Mouse (Mus musculus) right cerebral cortex, postnatal 36 days (tissue): ENCODE results near the gene Gm5089.

Experiments
- DNase-seq, 2 experiments: peaks; one replicate each; pipeline ENCODE4 v3.0.0; 2022; ENCODE audit warnings: low spot score in 2 of 2, mixed read lengths in 1 of 2

The Gm5089 gene

GRCm38 (mm10) chr14:122477971-122478573, 27.2 kb upstream of the Gm5089 start:
- no peak for DNase-seq

GRCm38 (mm10) chr14:122477261-122477671, 26.4 kb upstream of the Gm5089 start:
- DNase-seq, result no peak

GRCm38 (mm10) chr14:122476822-122477215, 25.9 kb upstream of the Gm5089 start:
- no peak for DNase-seq

DNA sequence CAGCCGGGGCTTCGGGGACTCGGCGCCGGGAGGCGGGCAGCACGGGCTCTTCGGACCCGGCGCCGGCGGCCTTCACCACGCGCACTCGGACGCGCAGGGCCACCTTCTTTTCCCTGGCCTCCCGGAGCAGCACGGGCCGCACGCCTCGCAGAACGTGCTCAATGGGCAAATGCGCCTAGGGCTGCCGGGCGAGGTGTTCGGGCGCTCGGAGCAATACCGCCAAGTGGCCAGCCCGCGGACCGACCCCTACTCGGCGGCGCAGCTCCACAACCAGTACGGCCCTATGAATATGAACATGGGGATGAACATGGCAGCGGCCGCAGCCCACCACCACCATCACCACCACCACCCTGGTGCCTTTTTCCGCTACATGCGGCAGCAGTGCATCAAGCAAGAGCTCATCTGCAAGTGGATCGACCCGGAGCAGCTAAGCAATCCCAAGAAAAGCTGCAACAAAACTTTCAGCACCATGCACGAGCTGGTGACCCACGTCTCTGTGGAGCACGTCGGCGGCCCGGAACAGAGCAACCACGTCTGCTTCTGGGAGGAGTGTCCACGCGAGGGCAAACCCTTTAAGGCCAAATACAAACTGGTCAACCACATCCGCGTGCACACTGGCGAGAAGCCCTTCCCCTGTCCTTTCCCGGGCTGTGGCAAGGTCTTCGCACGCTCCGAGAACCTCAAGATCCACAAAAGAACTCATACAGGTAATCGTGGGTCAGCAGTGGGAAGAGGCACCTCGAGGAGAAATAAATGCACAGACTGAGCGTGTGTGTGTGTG, 25.3 kb upstream of the Gm5089 start:
- DNase-seq, result no peak

GRCm38 (mm10) chr14:122475557-122476040, 24.7 kb upstream of the Gm5089 start:
- no peak for DNase-seq

- DNase-seq, result no peak
These were observed 24.1 kb upstream of the Gm5089 start, which contains the start of gene Zic2 for GRCm38 (mm10) chr14:122474891-122475556. Zic2 (plus strand) TSS chr14:122475435.

DNA sequence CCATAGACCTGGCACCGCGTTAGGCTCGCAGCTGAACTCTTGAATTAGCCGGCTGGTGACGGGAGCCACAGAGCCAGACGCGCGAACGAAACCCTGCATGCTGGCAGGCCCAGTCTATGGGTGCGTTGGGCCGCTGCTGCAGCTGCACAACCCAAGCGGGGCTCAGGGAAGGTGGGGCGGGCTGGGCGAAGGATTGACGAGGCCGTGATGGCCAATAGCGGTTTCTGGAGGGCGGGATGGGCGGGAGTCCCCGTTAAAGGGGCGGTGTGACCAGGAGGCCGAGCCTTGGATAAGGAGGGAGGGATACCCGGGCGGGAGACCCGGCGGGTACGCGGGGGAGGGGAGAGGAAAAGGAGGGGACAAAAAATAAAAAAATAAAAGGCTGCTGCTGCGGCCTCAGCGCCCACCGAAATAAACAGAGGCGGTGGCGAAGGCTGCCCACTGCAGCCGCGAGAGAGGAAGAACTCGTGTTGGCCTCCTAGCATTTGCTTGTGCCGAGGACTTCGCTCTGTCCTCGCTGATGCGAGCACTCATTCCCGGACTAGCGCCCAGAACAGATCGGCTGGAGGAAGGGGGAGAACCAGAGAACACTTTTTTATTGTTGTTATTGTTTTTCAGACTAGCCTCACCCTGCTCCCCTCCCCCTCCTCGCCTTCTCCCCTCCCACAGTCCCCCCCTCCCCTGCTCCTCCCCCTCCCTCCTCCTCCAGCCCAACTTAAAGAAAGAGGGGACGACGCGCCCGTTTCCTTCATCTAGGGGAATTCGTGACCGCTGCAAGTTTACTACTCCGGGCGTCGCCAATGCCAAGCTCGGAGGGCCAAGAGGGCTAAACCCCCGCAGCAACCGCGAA, 23.4 kb upstream of the Gm5089 start:
- no peak for DNase-seq

DNA sequence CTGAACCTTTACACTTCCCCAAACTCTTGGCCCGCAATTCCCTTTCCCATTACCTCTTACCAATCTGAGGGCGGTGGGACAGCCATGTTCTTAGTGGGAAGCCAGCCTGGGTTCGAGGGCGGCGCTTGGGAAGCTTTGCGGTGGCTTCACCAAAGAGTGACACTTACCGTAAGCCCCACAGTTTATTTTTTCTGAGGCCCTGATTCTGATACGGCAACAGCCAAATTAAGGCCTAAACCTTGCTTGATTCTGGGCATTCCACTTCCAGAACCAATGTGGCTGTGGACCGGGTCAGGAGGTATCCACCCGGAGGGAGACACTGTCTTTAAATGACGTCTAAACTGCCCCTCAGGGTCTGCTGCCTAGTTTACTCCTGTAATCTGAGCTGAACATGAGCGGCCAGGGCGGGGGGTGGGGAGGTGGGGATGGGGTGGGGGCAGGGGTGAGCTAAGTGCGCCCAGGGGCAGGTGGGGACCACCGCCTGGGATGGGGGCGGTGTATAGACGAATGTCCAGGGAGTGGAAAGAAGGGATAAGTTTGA, 22.4 kb upstream of the Gm5089 start:
- DNase-seq, result no peak

DNA sequence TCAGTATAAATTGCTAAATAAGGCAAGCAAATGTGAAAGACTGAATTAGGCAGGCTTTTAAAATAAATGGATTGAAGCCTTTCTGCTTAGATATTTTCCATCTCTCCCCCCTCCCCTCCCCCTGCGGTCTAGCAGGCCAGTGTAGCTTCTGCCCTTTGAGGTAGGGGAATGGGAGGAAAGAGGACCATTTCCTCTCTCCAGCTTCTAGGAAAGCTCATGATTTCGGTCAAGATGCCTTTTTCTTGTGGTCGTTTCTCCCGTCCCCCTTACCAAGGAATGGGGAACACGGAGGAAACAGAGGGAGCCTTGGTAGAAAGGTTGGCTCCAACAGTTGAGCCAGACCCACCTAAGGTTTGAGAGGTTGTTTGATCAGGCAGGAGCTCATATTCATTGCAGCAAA, 21.7 kb upstream of the Gm5089 start:
- DNase-seq, result no peak

- DNase-seq, result no peak
These were observed 21.2 kb upstream of the Gm5089 start for GRCm38 (mm10) chr14:122472161-122472560.

DNA sequence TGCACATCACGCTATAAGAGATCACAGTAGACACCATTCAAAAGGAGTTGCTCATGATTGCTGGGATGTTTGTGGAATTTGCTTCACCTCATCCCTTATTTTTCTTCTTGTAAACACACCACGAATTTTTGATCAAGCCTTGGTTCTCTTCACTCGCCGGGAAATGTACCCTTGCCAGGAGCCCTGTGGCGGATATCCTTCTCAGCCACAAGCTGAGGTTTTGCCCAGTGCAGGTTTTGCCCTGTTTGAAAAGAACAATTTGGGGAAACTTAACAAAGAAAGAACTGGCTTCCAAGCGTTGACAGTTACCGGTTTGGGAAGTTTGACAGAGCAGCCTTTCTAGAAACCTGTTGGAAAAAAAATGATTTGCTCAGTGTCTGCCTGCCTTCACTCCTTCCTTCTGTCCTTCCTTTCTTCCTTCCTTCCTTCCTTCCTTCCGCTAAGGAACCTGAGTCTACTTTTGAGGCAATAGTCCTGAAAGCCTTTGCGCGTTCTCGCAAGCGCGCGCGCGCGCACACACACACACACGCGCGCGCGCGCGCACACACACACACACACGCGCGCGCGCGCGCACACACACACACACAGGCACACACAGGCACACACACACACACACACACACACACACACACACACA, 20.7 kb upstream of the Gm5089 start:
- DNase-seq, result no peak

GRCm38 (mm10) chr14:122468971-122469755, 18.2 kb upstream of the Gm5089 start:
- no peak for DNase-seq

DNA sequence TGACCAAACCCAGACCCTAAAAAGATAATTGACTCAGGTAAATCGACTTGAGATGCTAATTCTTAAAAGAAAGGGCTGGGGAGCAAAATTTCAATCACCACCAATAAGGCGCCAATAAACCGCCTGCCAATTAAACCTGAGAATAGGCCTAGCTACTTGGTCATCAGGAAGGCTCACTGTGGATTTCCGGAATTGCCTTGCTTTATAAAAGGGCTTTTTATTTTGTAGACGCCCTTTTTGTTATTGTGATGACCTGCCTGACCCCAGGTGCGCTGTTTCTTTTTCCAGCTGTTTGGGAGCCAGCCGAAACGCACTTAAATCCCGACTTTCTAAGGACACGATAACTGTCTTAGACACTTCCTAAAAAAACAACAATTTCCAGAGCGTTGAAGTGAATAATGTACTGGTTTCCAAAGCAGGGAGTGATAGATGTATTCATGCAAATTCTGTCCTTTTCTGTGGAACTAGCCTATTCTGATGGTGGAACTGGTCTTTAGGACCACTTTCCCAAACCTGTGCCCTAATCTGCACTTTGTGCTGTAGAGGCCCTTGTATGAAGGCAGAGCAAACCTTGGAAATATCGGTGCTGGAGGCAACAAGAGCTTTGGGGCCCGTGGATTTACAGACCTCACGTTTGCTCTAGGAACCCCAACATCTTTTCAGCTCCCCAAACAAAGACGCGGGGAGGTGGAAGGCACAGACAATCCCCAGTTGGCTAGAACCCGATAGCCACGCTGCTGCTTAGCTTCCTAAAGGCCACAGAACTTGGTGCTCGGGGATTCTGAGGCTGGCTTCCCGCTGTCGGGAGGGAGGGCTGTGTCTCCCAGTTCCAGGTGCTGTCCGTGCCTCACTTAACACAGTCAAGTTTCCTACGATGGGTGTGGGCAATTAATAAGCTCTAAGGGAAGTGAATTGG, 17.3 kb upstream of the Gm5089 start:
- DNase-seq, result no peak

DNA sequence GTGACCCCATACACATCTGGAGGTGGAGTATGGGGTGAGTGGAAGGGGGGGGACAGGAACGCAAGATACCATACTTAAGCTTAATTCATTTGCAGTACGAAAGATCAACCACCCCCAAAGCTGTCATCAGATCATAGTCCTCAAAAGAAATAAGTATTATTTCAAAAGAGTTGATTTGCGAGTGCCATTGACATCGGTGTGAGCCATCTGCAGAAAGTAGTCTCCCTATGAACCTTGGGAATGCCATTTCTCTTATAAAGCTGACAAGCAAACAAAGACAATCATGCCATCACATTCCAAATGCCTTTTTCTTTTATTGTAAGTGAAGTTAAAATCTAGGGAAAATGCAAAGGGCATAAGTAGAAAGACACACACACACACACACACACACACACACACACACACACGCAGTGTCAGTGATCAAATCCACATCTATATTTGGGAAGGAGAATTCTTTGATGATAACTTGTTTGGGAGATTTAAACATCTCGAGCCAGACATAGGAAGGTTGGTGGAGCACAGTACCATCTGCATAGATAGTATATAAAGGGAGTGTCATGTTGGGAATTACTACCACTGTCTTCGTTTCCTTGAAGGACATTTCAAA, 15.9 kb upstream of the Gm5089 start:
- no peak for DNase-seq

DNA sequence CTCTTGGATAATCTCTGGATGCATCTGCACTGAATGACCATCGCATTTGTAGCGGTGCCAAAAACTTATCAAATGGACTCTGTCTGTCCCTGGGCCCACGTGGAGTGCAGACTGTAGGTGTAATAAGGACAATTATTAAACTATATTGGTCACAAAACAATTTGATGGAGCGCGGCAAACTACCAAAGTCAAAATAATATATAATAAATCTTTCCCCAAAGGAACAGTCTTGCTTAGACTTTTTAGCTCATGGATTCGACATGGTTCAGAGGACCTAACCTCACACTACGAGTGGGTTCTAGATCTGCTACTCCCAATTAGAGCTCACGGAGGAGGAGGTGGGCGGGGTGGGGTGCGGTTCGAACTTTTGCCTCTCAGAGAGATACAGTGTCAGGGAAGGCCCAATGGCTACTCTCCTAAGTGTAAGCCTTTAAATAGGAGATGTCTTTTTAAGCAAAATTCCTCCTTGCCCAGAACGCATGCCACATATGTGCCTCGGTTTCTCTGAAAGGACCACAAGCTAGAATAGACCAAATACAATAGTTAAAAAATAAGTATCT, 15.1 kb upstream of the Gm5089 start:
- DNase-seq, result no peak

DNA sequence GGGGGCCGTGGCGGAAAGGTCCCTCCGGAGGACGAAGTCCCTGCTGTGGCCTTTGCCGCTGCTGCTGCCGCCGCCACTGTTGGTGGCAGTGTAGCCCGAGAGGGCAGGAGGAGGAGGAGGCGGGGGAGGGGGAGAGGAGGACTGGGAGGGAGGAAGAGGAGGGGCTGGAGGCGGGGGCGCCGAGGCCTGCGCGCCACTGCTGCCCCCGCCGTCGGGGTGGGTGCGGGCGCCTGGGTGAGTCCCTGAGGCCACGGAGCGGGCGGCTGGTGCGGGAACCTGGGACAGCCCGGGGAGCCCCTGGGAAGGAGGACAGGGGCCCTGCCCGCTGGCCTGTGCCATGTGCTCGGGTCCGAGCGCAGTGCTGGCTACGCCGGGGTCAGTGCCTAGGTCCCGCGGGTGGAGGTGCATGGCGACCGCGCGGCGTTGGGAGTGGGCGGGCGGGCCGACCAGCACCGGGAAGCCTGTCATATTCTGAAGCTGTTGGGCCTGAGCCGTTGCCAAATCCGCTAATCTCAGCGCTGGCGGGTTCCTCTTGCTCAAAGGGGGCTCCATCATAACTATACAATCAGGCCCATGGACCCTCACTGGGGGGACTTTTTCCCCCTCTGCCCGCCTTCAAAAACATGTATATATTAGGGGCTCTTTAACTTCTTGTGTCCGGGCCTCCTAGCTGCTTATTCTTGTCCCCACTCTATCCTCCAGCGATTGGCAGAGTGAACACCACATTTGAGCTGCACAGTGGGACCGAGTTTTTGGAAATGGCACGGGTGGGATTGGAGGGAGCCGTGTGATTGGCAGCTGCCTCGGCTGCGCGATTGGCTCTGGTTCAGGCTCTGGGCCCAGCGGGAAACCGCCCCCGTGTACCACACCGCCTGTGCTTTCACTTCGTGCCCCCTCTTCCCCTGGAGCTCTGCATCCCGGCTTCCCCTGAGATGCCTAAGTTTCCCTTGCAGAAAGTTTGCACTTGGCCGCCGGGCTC, 14.1 kb upstream of the Gm5089 start, which contains the start of gene Zic5:
Zic5 (minus strand) TSS at position 915 of the 979 bp plus-strand sequence.
- DNase-seq, result no peak

DNA sequence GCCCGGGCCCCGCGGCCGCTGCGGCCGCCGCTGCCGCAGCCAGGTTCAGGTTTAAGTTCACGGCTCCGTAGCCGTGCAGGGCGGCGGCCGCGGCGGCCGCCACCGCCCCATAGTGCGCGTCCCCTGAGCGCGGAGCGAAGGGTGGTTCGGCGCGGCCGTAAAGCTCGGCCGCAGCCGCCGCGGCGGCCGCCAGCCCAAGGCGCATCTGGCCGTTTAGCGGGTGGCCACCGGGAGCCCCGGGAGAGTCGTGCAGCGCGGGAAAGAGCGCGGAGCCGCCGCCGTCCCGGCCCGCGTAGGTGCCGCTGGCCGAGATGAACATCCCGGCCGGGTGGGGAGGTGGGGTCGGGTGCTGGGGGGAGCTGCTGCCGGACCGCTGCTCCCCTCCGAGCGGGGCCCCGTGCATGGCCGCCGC, 13.4 kb upstream of the Gm5089 start:
- DNase-seq, result no peak
